Mouse (Mus musculus) mouse trophoblast stem cell (cell line): Measurements from ENCODE around the gene Ano9.

Experiments
- in situ Hi-C, 2 experiments: fragments of 300-500 bp; cut with MseI, MboI; formaldehyde crosslinking; loops; 2 replicates in 1 of 2; 3 replicates in 1 of 2; pipeline ENCODE4 v1.15.1; 2025

The Ano9 gene

GRCm38 (mm10) chr7:141117636-141118035 lies at the start of gene Ano9:
Gene Ano9, minus strand, starts transcription at chr7:141117806.
- in situ Hi-C loops: no loop called here

- in situ Hi-C loops: no loop called here
Observed at GRCm38 (mm10) chr7:141164850-141165249, 47.2 kb upstream of the Ano9 start.

DNA sequence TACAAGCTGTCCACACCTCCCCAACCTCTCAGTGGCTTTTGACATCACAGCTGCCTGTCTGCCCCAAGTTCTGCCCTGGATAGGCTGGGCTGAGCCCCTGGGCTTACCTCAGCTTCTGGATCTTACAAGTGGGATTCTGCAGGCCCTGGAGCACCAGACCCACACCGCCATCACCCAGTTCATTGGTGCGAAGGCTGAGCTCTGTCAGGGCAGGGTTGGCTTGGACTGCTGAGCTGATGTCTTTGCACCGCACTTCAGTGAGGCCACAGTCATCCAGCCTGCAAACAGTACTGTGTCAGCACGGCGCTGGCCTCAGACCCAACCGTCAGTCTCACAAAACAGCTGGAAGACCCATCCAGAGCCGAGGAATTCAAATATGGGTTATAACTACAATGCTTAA lies 46.8 kb upstream of the Ano9 start:
- in situ Hi-C loops: no loop called here

DNA sequence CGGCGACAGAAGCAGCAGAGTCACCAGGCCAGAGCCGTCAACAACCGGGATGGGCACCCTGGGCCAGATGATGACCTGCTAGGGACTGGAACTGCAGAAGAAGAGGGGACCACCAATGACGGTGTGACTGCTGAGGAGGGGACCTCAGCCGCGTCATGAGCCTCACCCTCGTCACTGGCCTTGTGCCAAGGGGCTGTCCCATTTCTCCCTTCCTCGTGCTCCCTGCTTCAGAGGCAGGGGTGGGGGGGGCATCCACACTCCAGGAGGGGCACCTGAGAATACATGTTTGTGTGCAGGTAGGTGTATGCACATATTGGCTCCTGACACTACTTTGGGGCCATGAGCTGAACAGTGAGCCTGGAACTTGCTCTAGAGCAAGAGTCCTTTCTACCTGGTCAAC lies 37.8 kb upstream of the Ano9 start:
- in situ Hi-C loops: no loop called here

- in situ Hi-C loops: no loop called here
Observed at GRCm38 (mm10) chr7:141148639-141149038, 31.0 kb upstream of the Ano9 start.

DNA sequence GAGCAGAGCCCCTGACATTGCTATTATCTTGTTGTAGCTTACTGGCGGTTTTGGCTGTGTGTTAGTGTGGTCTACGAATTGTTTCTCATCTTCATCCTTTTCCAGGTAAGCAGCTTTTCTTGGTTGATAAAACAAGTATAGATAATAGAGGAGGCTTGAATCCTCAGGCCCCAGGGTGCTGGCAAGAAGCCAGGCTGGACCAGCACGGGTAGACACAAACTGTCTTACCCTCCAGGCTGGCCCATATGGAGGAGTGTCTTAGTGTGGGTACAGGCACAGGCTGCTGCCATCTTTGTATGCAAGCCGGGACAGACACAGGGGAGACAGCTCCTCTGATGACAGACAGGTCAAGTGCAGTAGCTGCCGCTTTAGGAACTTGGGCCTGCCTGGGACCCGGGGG lies 29.4 kb upstream of the Ano9 start:
- in situ Hi-C loops: no loop called here

DNA sequence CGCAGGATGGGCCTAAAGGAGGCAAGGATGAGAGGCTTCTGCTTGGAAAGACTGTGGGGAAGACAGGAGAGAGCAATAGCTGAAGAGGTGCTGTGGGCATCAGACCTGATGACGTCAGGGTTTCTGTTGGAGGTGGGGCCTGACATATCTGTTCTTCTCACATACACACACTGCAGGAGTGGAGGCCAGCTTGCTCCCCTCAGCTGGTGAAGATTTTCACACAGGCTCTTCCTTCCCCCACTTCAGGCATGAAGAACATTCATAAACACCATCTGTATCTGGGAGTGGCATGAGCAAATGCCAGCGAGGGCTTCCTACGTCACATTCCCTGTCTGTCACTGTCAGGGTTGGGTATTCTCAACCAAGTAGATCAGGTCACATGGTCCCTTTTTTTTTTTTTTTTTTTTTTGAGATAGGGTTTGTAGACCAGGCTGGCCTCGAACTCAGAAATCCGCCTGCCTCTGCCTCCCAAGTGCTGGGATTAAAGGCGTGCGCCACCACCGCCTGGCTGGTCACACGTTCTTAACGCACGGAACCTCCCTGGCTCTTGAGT lies 28.5 kb upstream of the Ano9 start:
- in situ Hi-C loops: no loop called here

GRCm38 (mm10) chr7:141145403-141145802 lies 27.8 kb upstream of the Ano9 start:
- in situ Hi-C loops: no loop called here

DNA sequence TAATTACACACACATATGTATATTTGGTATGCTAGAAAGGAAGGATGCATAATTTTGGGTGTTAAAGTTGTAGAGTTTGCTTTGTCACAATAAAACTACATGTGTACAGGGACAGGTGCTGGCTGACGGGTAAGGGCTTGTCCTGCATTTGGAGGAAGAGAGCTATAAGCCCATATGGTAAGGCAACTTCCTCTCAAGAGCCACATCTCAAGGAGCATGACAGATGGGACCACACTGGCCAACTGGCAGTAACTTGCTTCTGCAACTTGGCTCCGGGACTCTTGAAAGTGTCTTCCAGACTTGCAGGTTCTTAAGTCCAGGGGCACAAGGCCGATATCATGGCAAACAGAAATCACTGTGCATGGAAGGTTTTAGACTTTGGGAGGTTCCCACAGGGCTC lies 27.0 kb upstream of the Ano9 start:
- in situ Hi-C loops: no loop called here

- in situ Hi-C loops: no loop called here
Observed at GRCm38 (mm10) chr7:141143861-141144260, 26.3 kb upstream of the Ano9 start.

- in situ Hi-C loops: no loop called here
Observed at GRCm38 (mm10) chr7:141143112-141143511, 25.5 kb upstream of the Ano9 start.

GRCm38 (mm10) chr7:141141326-141141725 lies 23.7 kb upstream of the Ano9 start:
- in situ Hi-C loops: no loop called here

GRCm38 (mm10) chr7:141131904-141132755 lies 14.5 kb upstream of the Ano9 start:
- in situ Hi-C loops: no loop called here

DNA sequence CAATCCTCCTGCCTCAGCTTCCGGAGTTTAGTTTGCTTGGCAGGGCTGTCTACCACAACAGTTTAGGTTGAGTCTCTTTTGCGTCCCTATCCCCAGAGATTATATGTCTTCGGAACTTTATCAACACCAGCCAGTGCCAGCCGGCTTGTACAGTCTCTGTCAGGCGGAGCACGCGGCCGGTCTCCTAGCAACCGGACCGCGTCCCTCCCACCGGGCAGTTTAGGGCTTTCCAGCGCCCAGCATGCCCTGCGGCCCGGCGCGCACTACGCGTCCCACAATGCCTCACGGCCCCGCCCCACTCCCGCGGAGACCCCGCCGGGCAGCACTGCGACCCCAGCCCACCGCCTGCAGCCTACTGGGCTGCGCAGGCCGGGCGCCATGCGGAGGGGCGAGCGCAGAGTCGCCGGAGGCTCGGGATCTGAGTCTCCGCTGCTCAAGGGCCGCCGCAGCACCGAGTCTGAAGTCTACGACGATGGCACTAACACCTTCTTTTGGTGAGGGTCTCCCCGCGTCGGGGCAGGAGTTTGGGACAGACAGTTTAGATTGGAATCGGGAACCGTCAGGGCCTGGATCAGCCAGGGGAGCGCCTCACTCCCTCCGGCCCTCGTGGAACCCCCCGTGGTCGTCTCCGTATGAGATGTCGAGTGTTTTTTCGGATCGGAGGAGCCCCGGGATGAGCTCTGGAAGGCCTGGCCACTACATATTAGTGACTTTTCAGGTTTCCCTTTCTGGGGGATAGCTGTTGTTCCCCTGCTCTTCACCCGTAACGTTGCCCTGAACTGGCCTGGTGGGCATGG lies 13.6 kb upstream of the Ano9 start:
- in situ Hi-C loops: no loop called here

DNA sequence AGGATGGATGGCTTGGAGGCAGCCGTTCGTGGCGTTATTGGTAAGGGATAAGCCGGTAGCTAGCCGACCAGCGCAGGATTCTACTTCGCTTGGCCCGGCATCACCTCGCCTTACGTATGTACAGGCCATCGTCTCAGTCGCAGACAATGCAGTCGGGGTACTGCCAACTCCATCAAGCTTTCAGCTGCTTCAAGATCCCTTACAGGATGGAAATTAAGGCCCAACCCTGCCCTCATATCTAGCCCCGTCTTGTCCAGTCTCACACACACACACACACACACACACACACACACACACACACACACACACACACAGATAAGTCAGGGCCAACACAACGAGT lies 5.9 kb upstream of the Ano9 start:
- in situ Hi-C loops: no loop called here

DNA sequence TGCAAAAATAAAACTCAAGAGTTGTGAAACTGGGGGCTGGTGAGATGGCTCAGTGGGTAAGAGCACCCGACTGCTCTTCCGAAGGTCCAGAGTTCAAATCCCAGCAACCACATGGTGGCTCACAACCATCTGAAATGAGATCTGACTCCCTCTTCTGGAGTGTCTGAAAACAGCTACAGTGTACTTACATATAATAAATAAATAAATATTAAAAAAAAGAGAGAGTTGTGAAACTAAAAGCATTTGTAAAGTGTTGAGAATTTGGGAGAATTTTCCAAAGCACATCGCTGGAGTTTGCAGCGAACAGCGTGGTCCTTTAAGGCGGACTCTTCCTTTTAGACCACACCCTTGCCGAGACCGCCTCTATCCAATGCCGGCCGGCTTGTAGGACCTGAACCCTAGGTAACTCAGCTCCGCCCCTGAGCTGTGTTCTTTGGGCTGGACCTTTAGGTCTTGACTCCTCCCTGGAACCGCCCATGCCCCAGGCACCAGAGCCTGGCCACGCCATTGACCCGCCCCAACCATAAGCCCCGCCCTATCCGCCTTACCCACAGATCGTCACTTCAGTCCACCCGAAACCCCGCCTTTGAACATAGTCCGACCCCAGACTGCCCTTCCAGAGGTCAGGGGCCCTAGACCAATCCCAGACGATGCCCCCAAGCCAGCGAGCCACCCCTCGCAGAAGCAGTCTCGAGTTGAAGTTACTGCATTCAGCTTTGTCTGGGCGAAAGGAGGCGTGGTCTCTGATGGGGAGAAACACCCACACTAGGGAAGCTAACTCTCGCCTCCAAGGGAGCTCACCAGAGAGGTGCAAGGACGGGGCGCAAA lies 5.3 kb upstream of the Ano9 start:
- in situ Hi-C loops: no loop called here

GRCm38 (mm10) chr7:141122245-141122644 lies 4.6 kb upstream of the Ano9 start, which contains the start of gene Ptdss2:
Gene Ptdss2, plus strand, starts transcription at chr7:141122382.
- in situ Hi-C loops: no loop called here

- in situ Hi-C loops: no loop called here
Observed at GRCm38 (mm10) chr7:141121051-141121531, 3.5 kb upstream of the Ano9 start.

DNA sequence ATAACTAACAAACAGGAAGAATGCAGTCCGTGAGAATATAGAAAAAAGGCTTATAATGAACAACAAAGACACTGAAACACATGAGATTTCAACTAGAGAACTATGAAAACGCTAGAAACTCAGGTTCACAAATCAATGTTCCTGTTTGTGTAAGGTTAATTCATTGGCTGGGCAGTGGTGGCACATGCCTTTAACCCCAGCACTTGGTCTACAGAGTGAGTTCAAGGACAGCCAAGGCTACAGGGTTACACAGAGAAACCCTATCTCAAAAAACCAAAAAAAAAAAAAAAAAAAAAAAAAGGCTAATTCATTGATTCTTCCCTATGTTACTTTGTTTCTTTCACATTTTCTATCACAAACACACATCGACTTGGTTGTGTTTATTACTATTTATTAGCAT lies 3.0 kb upstream of the Ano9 start:
- in situ Hi-C loops: no loop called here

GRCm38 (mm10) chr7:141119487-141119886 lies 1.9 kb upstream of the Ano9 start:
- in situ Hi-C loops: no loop called here

GRCm38 (mm10) chr7:141115874-141116273 lies 1.7 kb downstream of the Ano9 start:
- in situ Hi-C loops: no loop called here

GRCm38 (mm10) chr7:141103161-141103560 lies 14.4 kb downstream of the Ano9 start:
- in situ Hi-C loops: no loop called here
